Mouse (Mus musculus): ENCODE data around the gene Krtap13.

DNA sequence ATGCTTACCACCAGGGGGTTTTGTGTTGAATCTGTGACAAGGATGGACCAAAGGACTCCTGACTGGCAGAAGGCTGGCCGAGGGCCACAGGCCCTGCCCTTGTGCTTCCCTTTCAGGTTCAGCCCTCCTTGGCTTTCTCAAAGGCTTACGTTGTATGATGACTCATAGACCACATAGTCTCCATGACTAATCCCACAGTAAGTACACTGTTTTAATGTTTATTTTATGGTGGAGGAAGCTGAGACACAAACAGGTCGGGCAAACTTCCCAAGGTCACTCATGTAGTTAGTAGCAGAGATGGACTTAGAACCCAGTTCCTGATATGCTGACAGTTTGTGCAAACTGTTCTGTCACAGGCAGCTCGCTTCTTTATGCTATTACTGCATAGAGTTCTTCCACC lies 40.7 kb downstream of the Krtap13 start:
- TF ChIP-seq CTCF (IDR thresholded peaks at IDR 0.05; ENCODE audit: control insufficient read depth, insufficient read depth, insufficient replicate concordance, low read depth, low read length) (no peak), POLR2A (IDR thresholded peaks at IDR 0.05; ENCODE audit: control insufficient read depth, low read depth, low read length) (no peak)

All from testis, adult 2 months (tissue).